Mouse (Mus musculus) bone marrow macrophage, adult 2 months (primary cell): ENCODE results near the gene Klhl35. TPM values are rescaled to one million over a fixed set of nuclear protein-coding genes. Genes with fewer than 3 reads are reported as not detected.

Experiments
- H3K27ac ChIP-seq: 2 replicates; pipeline ENCODE4 v1.5.1; 2012; ENCODE audit warnings: low read depth, low read length; ENCODE audit not compliant: insufficient read depth
- H3K4me1 ChIP-seq: 2 replicates; pipeline ENCODE4 v1.6.1; 2012; ENCODE audit warnings: low read length; ENCODE audit not compliant: control insufficient read depth, insufficient read depth
- H3K4me3 ChIP-seq: 2 replicates; pipeline ENCODE4 v1.5.1; 2012; ENCODE audit warnings: mild to moderate bottlenecking, low read length, moderate library complexity; ENCODE audit not compliant: insufficient read depth
- CTCF ChIP-seq: IDR thresholded peaks from 2 replicates; pipeline ENCODE4 v1.5.1; 2012; ENCODE audit warnings: low read depth, mild to moderate bottlenecking, low read length, moderate library complexity
- POLR2A ChIP-seq: IDR thresholded peaks from 2 replicates; pipeline ENCODE4 v1.6.1; 2012; ENCODE audit warnings: mild to moderate bottlenecking, low read depth, low read length, borderline replicate concordance
- polyA plus RNA-seq: library from polyadenylated mRNA; stranded (reverse); fragments of >200 nt; gene quantifications from 2 replicates; pipeline ENCODE4 v1.2.4, GENCODE M21; 2012; ENCODE audit not compliant: missing spikeins, insufficient read depth, insufficient read length

Gene Klhl35
- polyA plus RNA-seq, 1 experiment: 0.63 TPM

DNA sequence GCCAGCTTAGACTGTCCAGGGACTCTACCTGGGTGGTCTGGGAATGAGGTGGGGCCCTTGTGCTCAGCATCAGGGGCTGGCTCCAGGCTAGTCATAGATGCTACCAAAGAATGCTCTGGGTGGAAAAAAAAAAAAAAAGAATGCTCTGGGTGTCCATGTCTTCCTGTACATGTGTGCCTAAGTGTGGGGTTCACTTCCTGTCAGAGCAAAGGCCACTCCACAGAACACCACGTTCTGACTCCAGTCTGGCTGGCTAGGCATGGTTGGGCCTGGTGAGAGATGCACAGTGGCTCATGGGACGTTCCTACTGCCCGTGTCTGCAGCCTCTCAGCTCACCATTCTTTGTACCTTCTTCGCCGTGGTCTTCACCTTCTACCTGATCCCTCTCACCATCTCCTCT lies 17.2 kb upstream of the Klhl35 start:
- H3K4me1 ChIP-seq: peaks cover 6% of the 10 kb centered on the region; the same call in 1 of the 2 replicates
- H3K27ac ChIP-seq: no peak overlapping the region
- no peak for TF ChIP-seq CTCF
- H3K4me3 ChIP-seq: no peak overlapping the region

DNA sequence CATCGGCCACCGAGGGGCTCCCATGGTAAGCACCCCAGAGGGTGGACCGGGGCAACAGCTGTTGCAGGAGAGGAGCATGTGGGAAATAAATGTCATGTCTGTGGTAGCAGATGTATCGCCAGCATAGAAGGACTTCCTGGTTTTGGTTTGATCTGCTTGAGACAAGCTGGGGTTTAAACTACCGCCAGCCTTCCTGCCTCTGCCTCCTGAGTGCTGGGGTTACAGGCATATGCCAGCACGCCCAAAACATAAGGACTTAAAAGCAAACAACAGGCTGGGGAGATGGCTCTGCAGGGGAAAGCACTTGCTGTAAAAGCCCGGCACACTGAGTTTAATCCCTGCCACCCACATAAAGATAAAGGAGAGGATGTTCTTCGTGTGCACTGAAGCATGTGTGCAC lies 16.7 kb upstream of the Klhl35 start:
- Histone ChIP-seq H3K27ac (no peak overlapping the region), H3K4me1 (peaks cover 6% of the 10 kb centered on the region; the same call in 1 of the 2 replicates), H3K4me3 (no peak overlapping the region)
- TF ChIP-seq CTCF: no peak
- TF ChIP-seq POLR2A: no peak

DNA sequence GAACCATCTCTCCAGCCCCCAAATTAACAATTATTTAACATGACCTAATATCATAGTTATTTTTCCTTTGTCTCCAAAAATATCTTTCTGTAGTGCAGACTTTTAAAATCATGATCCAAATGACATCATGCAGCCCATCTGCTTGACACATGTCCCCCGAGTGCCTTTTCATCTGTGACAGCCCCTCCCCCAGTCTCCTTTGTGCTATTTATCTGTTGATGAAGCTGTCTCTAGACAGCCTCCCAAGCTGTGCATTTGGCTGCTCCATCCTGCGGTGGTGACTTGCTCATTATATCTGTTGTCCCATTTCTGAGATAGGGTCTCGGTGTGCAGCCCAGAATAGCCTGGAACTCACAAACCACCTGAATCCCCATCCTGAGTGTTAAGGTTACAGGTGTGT lies 16.1 kb upstream of the Klhl35 start:
- Histone ChIP-seq H3K27ac (no peak overlapping the region), H3K4me3 (no peak overlapping the region), H3K4me1 (peaks cover 6% of the 10 kb centered on the region; the same call in 1 of the 2 replicates)
- TF ChIP-seq POLR2A (no peak), CTCF (no peak)

DNA sequence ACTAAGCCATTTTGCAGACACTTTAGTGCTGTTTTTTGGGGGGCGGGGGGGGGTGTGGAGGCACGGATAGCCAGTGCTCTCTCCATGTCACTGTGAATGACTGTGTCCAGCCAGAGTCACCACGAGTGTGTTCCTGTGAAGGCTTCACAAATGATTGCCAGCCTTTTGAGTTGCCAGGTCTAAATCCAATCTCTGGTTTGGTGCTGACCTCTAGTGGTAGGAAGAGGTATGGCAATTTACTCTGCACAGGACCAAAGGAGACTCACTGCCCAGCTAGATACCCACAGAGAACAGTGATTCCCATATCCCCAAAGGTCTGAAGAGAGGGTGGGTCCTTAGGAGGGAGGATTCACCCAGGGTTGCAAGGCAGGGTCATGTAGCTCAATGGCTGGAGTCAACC lies 15.1 kb upstream of the Klhl35 start:
- peaks cover 6% of the 10 kb centered on the region; the same call in 1 of the 2 replicates for H3K4me1 ChIP-seq
- H3K4me3 ChIP-seq: no peak overlapping the region
- no peak overlapping the region for H3K27ac ChIP-seq
- TF ChIP-seq POLR2A: no peak
- peak; percentile 30 for TF ChIP-seq CTCF

DNA sequence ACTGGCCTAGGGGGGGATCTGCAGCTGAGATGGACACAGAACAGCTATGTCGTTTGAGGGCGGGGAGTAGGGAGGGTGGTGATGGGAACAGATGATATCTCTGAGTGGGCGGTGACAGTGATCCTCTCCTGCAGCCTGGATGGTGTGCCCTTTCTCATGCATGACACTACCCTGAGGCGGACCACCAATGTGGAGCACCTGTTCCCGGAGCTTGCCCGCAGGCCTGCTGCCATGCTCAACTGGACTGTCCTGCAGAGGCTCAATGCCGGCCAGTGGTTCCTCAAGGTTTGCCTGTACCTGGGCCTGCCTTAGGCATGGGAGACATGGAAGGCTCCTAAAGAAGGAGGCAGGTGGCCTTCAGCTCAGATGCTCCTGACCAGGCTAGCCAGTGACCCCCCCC lies 12.9 kb upstream of the Klhl35 start:
- Histone ChIP-seq H3K4me3 (no peak overlapping the region), H3K4me1 (peaks cover 6% of the 10 kb centered on the region; the same call in 1 of the 2 replicates), H3K27ac (no peak overlapping the region)
- TF ChIP-seq POLR2A: no peak
- TF ChIP-seq CTCF: no peak

DNA sequence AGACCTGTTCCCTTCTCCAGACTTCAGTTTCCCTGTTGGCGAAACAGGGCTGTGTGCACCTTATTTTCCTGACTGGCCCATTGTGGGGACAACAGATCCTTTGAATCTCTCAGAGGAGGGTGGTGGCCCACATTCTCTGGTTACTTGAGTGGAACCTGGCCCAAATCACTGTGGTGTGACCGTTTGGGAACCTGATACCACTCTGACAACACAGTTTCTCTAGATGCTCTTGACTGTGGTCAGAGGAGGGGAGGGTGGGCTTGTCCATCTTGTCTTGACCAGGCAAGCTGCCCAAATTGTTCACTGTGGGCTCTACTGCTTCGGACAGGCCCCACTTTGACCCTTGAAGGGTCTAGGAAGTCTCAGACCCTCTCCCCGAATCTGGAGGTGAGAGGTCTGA lies 11.8 kb upstream of the Klhl35 start:
- 0 out of 2 replicates have a peak, but pooled peaks cover 2% of the 10 kb centered on the region for H3K4me1 ChIP-seq
- H3K4me3 ChIP-seq: no peak overlapping the region
- TF ChIP-seq POLR2A: no peak
- TF ChIP-seq CTCF: no peak
- H3K27ac ChIP-seq: no peak overlapping the region

DNA sequence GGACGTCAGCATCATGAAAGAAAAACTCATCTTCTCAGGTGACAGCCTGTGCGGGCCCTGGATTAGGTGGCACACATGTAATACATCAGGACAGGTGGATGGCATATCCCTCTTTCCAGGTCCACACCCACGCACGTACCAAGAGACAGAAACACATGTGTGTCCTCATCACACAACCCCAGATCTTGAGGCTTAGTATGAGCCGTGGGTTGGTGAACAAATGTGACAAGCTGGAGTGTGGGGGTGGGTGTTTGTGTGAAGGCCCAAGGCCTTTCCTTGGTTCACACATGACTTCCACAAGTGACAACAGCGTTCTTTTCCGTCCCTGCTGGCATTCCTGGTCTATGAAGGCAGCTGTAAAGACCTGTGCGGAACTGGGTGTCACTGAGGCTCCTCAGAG lies 7.0 kb upstream of the Klhl35 start:
- H3K27ac ChIP-seq: no peak overlapping the region
- H3K4me3 ChIP-seq: no peak overlapping the region
- TF ChIP-seq CTCF (no peak), POLR2A (no peak)
- peaks cover 3% of the 10 kb centered on the region; the same call in 1 of the 2 replicates for H3K4me1 ChIP-seq

DNA sequence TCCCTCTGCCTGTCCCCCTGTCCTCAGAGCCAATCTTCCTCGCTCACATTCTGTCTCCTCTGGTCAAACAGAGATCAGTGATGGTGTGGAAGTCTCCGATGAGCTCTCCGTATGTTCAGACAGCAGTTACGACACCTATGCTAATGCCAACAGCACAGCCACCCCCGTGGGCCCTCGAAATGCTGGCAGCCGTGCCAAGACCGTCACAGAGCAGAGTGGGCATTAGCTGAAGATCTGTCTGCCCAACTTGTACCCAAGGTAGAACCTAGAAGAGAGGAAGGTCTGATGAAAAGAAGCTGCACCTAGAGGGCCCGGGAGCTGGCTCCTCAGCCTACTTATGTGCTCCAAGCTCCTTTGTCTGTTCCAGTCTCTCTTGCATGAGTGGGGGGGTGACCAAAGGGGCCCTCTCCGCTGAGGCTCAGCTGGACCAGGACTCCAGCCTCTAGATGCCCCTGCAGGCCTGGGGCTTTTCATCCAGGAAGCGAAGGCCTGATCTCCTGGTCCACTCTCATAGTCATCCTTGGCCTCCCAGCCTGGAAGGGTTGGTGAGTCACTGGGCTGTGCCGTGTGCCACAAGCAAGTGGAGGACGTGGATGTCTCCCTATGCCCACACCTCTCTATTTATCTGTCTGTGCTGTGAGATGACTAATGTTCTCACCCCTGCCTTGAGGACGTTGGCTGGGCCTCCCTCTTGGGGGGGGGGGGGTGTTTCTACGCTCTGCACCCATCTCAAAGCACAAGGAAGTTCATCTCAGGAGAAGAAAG lies 5.7 kb upstream of the Klhl35 start:
- peaks cover 3% of the 10 kb centered on the region; the same call in 1 of the 2 replicates for H3K4me1 ChIP-seq
- no peak overlapping the region for H3K27ac ChIP-seq
- TF ChIP-seq CTCF: no peak
- TF ChIP-seq POLR2A: no peak
- no peak overlapping the region for H3K4me3 ChIP-seq

DNA sequence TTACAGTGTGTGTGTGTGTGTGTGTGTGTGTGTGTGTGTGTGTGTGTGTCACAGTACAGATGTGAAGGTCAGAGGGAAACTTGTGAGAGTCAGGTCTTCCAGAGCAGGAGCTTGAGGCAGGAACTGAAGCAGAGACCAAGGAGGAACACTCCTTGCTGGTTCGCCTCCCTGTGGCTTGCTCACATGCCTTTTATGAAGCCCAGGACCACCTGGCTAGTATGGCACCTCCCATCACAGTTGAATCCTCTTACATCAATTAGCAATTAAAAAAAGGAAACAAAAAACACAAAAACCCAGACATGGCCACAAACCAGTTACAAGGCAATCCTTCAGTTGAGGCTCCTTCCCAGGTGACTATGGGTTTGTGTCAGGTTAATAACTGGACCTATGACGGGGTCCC lies 2.7 kb upstream of the Klhl35 start:
- H3K27ac ChIP-seq: no peak overlapping the region
- H3K4me1 ChIP-seq: peaks cover 17% of the 10 kb centered on the region
- no peak for TF ChIP-seq POLR2A
- no peak for TF ChIP-seq CTCF
- H3K4me3 ChIP-seq: no peak overlapping the region

DNA sequence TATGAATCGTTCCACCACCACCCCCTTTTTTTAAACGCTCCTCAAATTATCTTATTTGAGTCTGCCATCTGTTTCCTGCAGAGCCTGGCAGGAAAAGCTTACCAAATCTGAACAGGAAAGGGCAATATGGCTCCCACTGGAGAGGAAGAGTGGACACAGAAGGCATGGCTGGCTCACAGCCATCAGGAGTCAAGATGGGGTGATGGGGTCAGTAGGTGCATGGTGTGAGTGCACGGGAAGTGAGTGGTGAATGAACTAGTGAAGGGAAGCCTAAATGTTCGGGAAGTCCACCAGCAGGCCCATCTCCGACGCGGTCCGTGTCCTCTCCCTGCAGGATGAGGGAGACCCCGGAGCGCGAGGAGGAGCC lies 2.1 kb downstream of the Klhl35 start:
- peak overlapping the region; percentile 82 for H3K27ac ChIP-seq

More for the DNA sequence above, 2.1 kb downstream of the Klhl35 start:
- Histone ChIP-seq H3K4me3 (peak overlapping the region; percentile 65), H3K4me1 (peaks cover 37% of the 10 kb centered on the region)
- TF ChIP-seq POLR2A (no peak), CTCF (no peak)
